Mouse (Mus musculus) MEL (cell line): ENCODE data around the gene Pxdn. TPM values are rescaled to one million over a fixed set of nuclear protein-coding genes. Genes with fewer than 3 reads are reported as not detected.

Experiments used
- DNase-seq: peaks from one replicate; pipeline ENCODE4 v3.0.0; 2011; ENCODE audit warnings: low read depth, low spot score
- H3K27ac ChIP-seq: 2 replicates; pipeline ENCODE4 v1.5.1; 2012; ENCODE audit warnings: low read depth, mild to moderate bottlenecking, control low read depth, low read length, moderate library complexity; ENCODE audit not compliant: control insufficient read depth
- H3K27me3 ChIP-seq, 2 experiments: fragments of 150-350 bp in 1 of 2; sonication (generic) in 1 of 2; 2 replicates each; pipeline ENCODE4 v1.6.1; 2012; ENCODE audit warnings: low read length in 2 of 2, mild to moderate bottlenecking in 2 of 2, improper control_type of control experiment in 1 of 2, moderate library complexity in 1 of 2; ENCODE audit not compliant: insufficient read depth in 2 of 2, control insufficient read depth in 1 of 2
- H3K36me3 ChIP-seq, 2 experiments: 2 replicates each; pipeline ENCODE4 v1.6.1; 2012 to 2014; ENCODE audit warnings: low read length in 2 of 2, improper control_type of control experiment in 1 of 2, inconsistent platforms in 1 of 2, mild to moderate bottlenecking in 1 of 2; ENCODE audit not compliant: insufficient read depth in 2 of 2, control insufficient read depth in 1 of 2
- H3K4me1 ChIP-seq, 2 experiments: fragments of 150-350 bp in 1 of 2; sonication (generic) in 1 of 2; 2 replicates each; pipeline ENCODE4 v1.6.1; 2012; ENCODE audit warnings: low read length in 2 of 2, improper control_type of control experiment in 1 of 2, mild to moderate bottlenecking in 1 of 2; ENCODE audit not compliant: insufficient read depth in 2 of 2, control insufficient read depth in 1 of 2
- H3K4me3 ChIP-seq, 2 experiments: fragments of 150-350 bp in 1 of 2; sonication (generic) in 1 of 2; 2 replicates each; pipeline ENCODE4 v1.5.1; 2012; ENCODE audit warnings: low read depth in 2 of 2, low read length in 2 of 2, mild to moderate bottlenecking in 2 of 2, moderate library complexity in 2 of 2, control low read depth in 1 of 2, improper control_type of control experiment in 1 of 2; ENCODE audit not compliant: control insufficient read depth in 1 of 2, insufficient read depth in 1 of 2
- H3K79me2 ChIP-seq: 2 replicates; pipeline ENCODE4 v1.6.1; 2012; ENCODE audit warnings: mild to moderate bottlenecking, low read length, moderate library complexity; ENCODE audit not compliant: control insufficient read depth, poor library complexity, insufficient read depth
- H3K9ac ChIP-seq: 2 replicates; pipeline ENCODE4 v1.6.1; 2012; ENCODE audit warnings: low read depth, mild to moderate bottlenecking, control low read depth, low read length, moderate library complexity; ENCODE audit not compliant: control insufficient read depth, poor library complexity, severe bottlenecking
- H3K9me3 ChIP-seq: fragments of 150-350 bp; sonication (generic); replicated peaks from 2 replicates; pipeline ENCODE4 v1.6.1; 2012; ENCODE audit warnings: mild to moderate bottlenecking, low read length, improper control_type of control experiment, moderate library complexity; ENCODE audit not compliant: insufficient read depth
- CHD2 ChIP-seq: IDR thresholded peaks from 2 replicates; pipeline ENCODE4 v1.6.1; 2011; ENCODE audit warnings: low read length, improper control_type of control experiment
- E2F4 ChIP-seq: IDR thresholded peaks from 2 replicates; pipeline ENCODE4 v1.6.1; 2011; ENCODE audit warnings: low read depth, low read length, improper control_type of control experiment, borderline replicate concordance
- ELF1 ChIP-seq: IDR thresholded peaks from 2 replicates; pipeline ENCODE4 v1.6.1; 2014; ENCODE audit warnings: low read depth, mild to moderate bottlenecking, inconsistent platforms, low read length, improper control_type of control experiment, moderate library complexity
- ETS1 ChIP-seq: IDR thresholded peaks from 2 replicates; pipeline ENCODE4 v1.6.1; 2012; ENCODE audit warnings: low read depth, mild to moderate bottlenecking, inconsistent platforms, low read length, improper control_type of control experiment, moderate library complexity
- MAFK ChIP-seq: IDR thresholded peaks from 2 replicates; pipeline ENCODE4 v1.6.1; 2011; ENCODE audit warnings: low read depth, mild to moderate bottlenecking, low read length, improper control_type of control experiment, borderline replicate concordance
- MEF2A ChIP-seq: IDR thresholded peaks from 2 replicates; pipeline ENCODE4 v1.6.1; 2014; ENCODE audit warnings: low read depth, mild to moderate bottlenecking, inconsistent platforms, low read length, improper control_type of control experiment; ENCODE audit not compliant: poor library complexity, insufficient replicate concordance, severe bottlenecking; ENCODE audit errors: extremely low read depth
- MXI1 ChIP-seq: IDR thresholded peaks from 2 replicates; pipeline ENCODE4 v1.6.1; 2011; ENCODE audit warnings: mild to moderate bottlenecking, low read depth, low read length, improper control_type of control experiment
- MYC ChIP-seq: IDR thresholded peaks from 2 replicates; pipeline ENCODE4 v1.6.1; 2011; ENCODE audit warnings: low read depth, mild to moderate bottlenecking, low read length, improper control_type of control experiment, moderate library complexity
- POLR2A ChIP-seq, 2 experiments: IDR thresholded peaks; 2 replicates each; pipeline ENCODE4 v1.6.1; 2011 to 2012; ENCODE audit warnings: low read length in 2 of 2, mild to moderate bottlenecking in 2 of 2, control low read depth in 1 of 2, improper control_type of control experiment in 1 of 2, low read depth in 1 of 2, moderate library complexity in 1 of 2; ENCODE audit not compliant: control insufficient read depth in 1 of 2, insufficient read depth in 1 of 2, poor library complexity in 1 of 2
- POLR2AphosphoS2 ChIP-seq: IDR thresholded peaks from 2 replicates; pipeline ENCODE4 v1.6.1; 2011; ENCODE audit warnings: low read length, improper control_type of control experiment
- POLR2AphosphoS5 ChIP-seq: IDR thresholded peaks from 2 replicates; pipeline ENCODE4 v1.6.1; 2012; ENCODE audit warnings: low read depth, borderline replicate concordance, mild to moderate bottlenecking, inconsistent platforms, low read length, moderate library complexity, mixed read lengths
- RAD21 ChIP-seq: IDR thresholded peaks from 2 replicates; pipeline ENCODE4 v1.6.1; 2011; ENCODE audit warnings: mild to moderate bottlenecking, low read depth, low read length, improper control_type of control experiment
- RCOR1 ChIP-seq: IDR thresholded peaks from 2 replicates; pipeline ENCODE4 v1.6.1; 2012; ENCODE audit warnings: low read depth, mild to moderate bottlenecking, inconsistent platforms, low read length, improper control_type of control experiment
- SMC3 ChIP-seq: IDR thresholded peaks from 2 replicates; pipeline ENCODE4 v1.6.1; 2011; ENCODE audit warnings: low read depth, low read length, improper control_type of control experiment
- TCF12 ChIP-seq: IDR thresholded peaks from 2 replicates; pipeline ENCODE4 v1.6.1; 2014; ENCODE audit warnings: low read depth, mild to moderate bottlenecking, inconsistent platforms, low read length, improper control_type of control experiment, moderate library complexity
- UBTF ChIP-seq: IDR thresholded peaks from 2 replicates; pipeline ENCODE4 v1.6.1; 2012; ENCODE audit warnings: low read depth, mild to moderate bottlenecking, inconsistent platforms, low read length, improper control_type of control experiment, moderate library complexity, borderline replicate concordance; ENCODE audit not compliant: insufficient read depth
- ZC3H11A ChIP-seq: IDR thresholded peaks from 2 replicates; pipeline ENCODE4 v1.6.1; 2012; ENCODE audit warnings: low read depth, mild to moderate bottlenecking, inconsistent platforms, low read length, improper control_type of control experiment
- ZKSCAN1 ChIP-seq: IDR thresholded peaks from 2 replicates; pipeline ENCODE4 v1.6.1; 2012; ENCODE audit warnings: low read depth, mild to moderate bottlenecking, inconsistent platforms, low read length, improper control_type of control experiment, moderate library complexity
- ZMIZ1 ChIP-seq: IDR thresholded peaks from 2 replicates; pipeline ENCODE4 v1.6.1; 2012; ENCODE audit warnings: low read depth, mild to moderate bottlenecking, inconsistent platforms, low read length, improper control_type of control experiment, moderate library complexity
- ZNF384 ChIP-seq: IDR thresholded peaks from 2 replicates; pipeline ENCODE4 v1.6.1; 2012; ENCODE audit warnings: low read depth, mild to moderate bottlenecking, inconsistent platforms, low read length, improper control_type of control experiment
- polyA plus RNA-seq, 2 experiments: library from polyadenylated mRNA; stranded (reverse) in 1 of 2; unstranded in 1 of 2; fragments of >175 nt in 1 of 2; fragments of >200 nt in 1 of 2; gene quantifications; 2 replicates each; pipeline versions ENCODE4 v1.2.1 to v1.2.4; 2012; ENCODE audit warnings: low replicate concordance in 2 of 2, low read depth in 1 of 2; ENCODE audit not compliant: insufficient read length in 2 of 2, insufficient read depth in 1 of 2, missing spikeins in 1 of 2
- total RNA-seq: library from RNA; depleted of rRNA; stranded (reverse); fragments of 300-350 nt; gene quantifications from 2 replicates; pipeline ENCODE4 v1.2.3, GENCODE M21; 2012

Pxdn gene
- total and polyA plus RNA-seq, 3 experiments, result not detected

DNA sequence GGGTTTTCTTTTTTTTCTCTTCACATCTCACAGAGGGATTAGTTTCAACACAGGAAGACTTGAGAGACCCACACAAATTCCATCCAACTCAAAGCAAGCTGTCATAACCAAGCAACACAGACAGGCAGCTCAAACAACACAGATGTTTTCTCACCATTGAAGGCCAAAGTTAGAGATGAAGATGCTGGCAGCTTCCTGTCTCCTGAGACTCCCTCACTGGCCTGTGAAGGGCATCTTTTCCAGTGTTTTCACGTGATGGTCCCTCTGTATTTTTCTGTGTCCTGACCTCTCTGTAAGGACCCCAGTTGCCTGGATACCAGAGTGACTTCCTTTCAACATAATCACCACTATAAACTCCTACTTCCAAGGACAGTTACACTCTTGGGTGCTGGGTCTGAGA lies 98.0 kb downstream of the Pxdn start:
- DNase-seq, result no peak
- no peak overlapping the region for H3K27ac ChIP-seq
- no peak overlapping the region for H3K9ac ChIP-seq
- no peaks in the 10 kb centered on the region for H3K27me3 ChIP-seq
- H3K79me2 ChIP-seq, result no peaks in the 10 kb centered on the region
- TF ChIP-seq UBTF (no peak), RAD21 (no peak), MEF2A (no peak), TCF12 (no peak)
- no peaks in the 10 kb centered on the region for H3K4me1 ChIP-seq
- no peak overlapping the region for H3K4me3 ChIP-seq
- no peaks in the 10 kb centered on the region for H3K36me3 ChIP-seq
- H3K9me3 ChIP-seq, result no peaks in the 10 kb centered on the region

DNA sequence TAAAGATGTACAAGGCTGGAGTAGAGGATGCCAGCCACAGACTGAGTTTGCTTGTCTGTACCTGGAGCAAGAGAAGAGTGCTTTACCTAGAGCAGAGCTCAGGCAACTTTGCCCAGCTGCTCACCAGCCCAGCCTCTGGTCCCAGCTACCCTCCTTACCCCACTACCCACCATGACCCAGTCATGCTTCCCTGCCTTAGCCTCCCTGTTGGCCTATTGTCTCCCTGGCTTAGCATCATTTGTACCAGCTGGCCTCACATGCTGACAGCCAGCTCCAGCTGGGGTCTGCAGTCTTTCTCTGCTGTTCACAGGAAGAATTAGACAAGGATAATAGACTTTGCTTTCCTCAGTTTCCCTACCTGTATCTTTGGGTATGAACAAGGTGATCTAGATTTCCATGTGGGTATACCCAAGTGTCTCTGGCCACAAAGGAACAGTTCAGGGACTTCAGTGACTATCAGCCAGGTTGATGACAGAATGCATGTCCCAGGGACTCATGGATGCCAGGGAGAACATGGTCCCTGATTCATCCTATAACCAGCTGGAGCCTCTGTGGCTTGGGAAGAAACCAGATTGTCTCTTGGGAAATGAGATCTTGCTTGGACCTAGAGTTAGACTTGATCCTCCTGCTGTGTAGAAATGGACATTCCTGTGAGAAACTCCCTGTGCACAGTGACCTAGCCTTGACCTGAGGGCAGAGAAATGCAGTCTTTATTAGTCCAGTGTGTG lies 98.6 kb downstream of the Pxdn start:
- Histone ChIP-seq H3K9ac (no peak overlapping the region), H3K4me3 (no peak overlapping the region), H3K27me3 (no peaks in the 10 kb centered on the region), H3K36me3 (no peaks in the 10 kb centered on the region), H3K27ac (no peak overlapping the region), H3K4me1 (no peaks in the 10 kb centered on the region), H3K9me3 (no peaks in the 10 kb centered on the region), H3K79me2 (no peaks in the 10 kb centered on the region)
- DNase-seq, result no peak
- TF ChIP-seq POLR2AphosphoS2 (no peak), POLR2AphosphoS5 (no peak), MYC (no peak), CHD2 (no peak), POLR2A (IDR thresholded peaks at IDR 0.05; ENCODE audit: control insufficient read depth in 1 of 2, insufficient read depth in 1 of 2, low read depth in 1 of 2, low read length in 2 of 2, poor library complexity in 1 of 2) (no peak), SMC3 (no peak), ZC3H11A (no peak), ETS1 (no peak), MAFK (no peak), RCOR1 (no peak), ZMIZ1 (no peak), MEF2A (no peak), ELF1 (no peak), RAD21 (no peak), E2F4 (no peak), MXI1 (no peak), ZKSCAN1 (no peak), ZNF384 (no peak), UBTF (no peak)
